In genomic region chr16:63881190-63881589, GRCm38 (mm10) we compare ENCODE assay signal across 30 mouse cellular contexts. TPM values are rescaled to one million over a fixed set of nuclear protein-coding genes. Genes with fewer than 3 reads are reported as not detected.
"Had no signal": no experiment of that assay in that cellular context is flagged by ENCODE, and none has a peak within 500 bp of the region (broad histone marks: within the 10 kb centered on the region; RNA-seq: fewer than 3 reads in every experiment).

No protein-coding gene starts in this region.

- H3K9ac ChIP-seq: embryonic facial prominence, embryonic 12.5 days; embryonic facial prominence, embryonic 13.5 days; embryonic facial prominence, embryonic 15.5 days; forebrain, embryonic 12.5 days; forebrain, embryonic 13.5 days; forebrain, embryonic 15.5 days; forebrain, postnatal 0 days had no signal

- H3K27me3 ChIP-seq: embryonic facial prominence, embryonic 12.5 days; embryonic facial prominence, embryonic 13.5 days; embryonic facial prominence, embryonic 15.5 days; forebrain, embryonic 12.5 days; forebrain, embryonic 13.5 days; forebrain, embryonic 15.5 days had no signal

- H3K4me3 ChIP-seq: embryonic facial prominence, embryonic 10.5 days; embryonic facial prominence, embryonic 12.5 days; embryonic facial prominence, embryonic 13.5 days; embryonic facial prominence, embryonic 15.5 days; erythroblast, embryonic 14.5 days; forebrain, embryonic 10.5 days; forebrain, embryonic 12.5 days; forebrain, embryonic 13.5 days; forebrain, embryonic 15.5 days; gastrocnemius, adult 2 months; heart, adult 2 months had no signal

- H3K4me1 ChIP-seq: embryonic facial prominence, embryonic 10.5 days; embryonic facial prominence, embryonic 12.5 days; embryonic facial prominence, embryonic 13.5 days; embryonic facial prominence, embryonic 15.5 days; forebrain, embryonic 12.5 days; forebrain, embryonic 13.5 days; forebrain, embryonic 15.5 days had no signal

- H3K4me2 ChIP-seq: embryonic facial prominence, embryonic 12.5 days; embryonic facial prominence, embryonic 13.5 days; embryonic facial prominence, embryonic 15.5 days; forebrain, embryonic 12.5 days; forebrain, embryonic 13.5 days; forebrain, embryonic 15.5 days had no signal

- DNase-seq: cerebellum, adult 18-20 months; cerebellum, adult 2 months; cerebellum, adult 8-10 months; cerebellum, adult 9-10 months; cerebellum, adult 9-11 months; cerebellum, postnatal 10 days; cerebellum, postnatal 14 days; cerebellum, postnatal 25 days; cerebellum, postnatal 36 days; embryo, embryonic 11 days; forebrain, postnatal 0 days; gastrocnemius, adult 2 months; gastrocnemius, postnatal 10 days; gastrocnemius, postnatal 14 days; gastrocnemius, postnatal 25 days; gastrocnemius, postnatal 36 days; heart, adult 11 months; heart, adult 2 months had no signal

- H3K36me3 ChIP-seq: embryonic facial prominence, embryonic 10.5 days; embryonic facial prominence, embryonic 12.5 days; embryonic facial prominence, embryonic 13.5 days; embryonic facial prominence, embryonic 15.5 days; forebrain, embryonic 10.5 days; forebrain, embryonic 12.5 days; forebrain, embryonic 15.5 days had no signal

- ATAC-seq: forebrain, embryonic 13.5 days; forebrain, embryonic 14.5 days; forebrain, embryonic 15.5 days; forebrain, embryonic 16.5 days; forebrain, postnatal 0 days had no signal

- H3K27ac ChIP-seq: embryonic facial prominence, embryonic 10.5 days; embryonic facial prominence, embryonic 12.5 days; embryonic facial prominence, embryonic 13.5 days; embryonic facial prominence, embryonic 15.5 days; forebrain, embryonic 10.5 days; forebrain, embryonic 12.5 days; forebrain, embryonic 13.5 days; forebrain, embryonic 15.5 days; gastrocnemius, adult 2 months; heart, adult 2 months had no signal

- H3K9me3 ChIP-seq: embryonic facial prominence, embryonic 10.5 days; embryonic facial prominence, embryonic 12.5 days; embryonic facial prominence, embryonic 13.5 days; embryonic facial prominence, embryonic 15.5 days; forebrain, embryonic 10.5 days; forebrain, embryonic 12.5 days; forebrain, embryonic 13.5 days; forebrain, embryonic 15.5 days had no signal

RNA-seq across cellular contexts. Expression of gene Epha3, which starts 17.2 kb away (rescaled TPM):
- total RNA-seq: granulocyte monocyte progenitor cell, adult 5-6 weeks had no signal
- polyA plus RNA-seq: erythroblast, embryonic 14.5 days had no signal
